Mouse (Mus musculus) forebrain, embryonic 15.5 days (tissue): ENCODE results near the gene C330007P06Rik. TPM values are rescaled to one million over a fixed set of nuclear protein-coding genes. Genes with fewer than 3 reads are reported as not detected.

Source experiments
- ATAC-seq: fragments of 200-750 bp; cut with Nextera tagmentation; replicated peaks from 2 replicates; pipeline ENCODE4 v1.8.0; 2017; ENCODE audit warnings: mild to moderate bottlenecking, moderate TSS enrichment, moderate library complexity
- H3K27ac ChIP-seq: fragments of 300-500 bp; sonication (generic); replicated peaks from 2 replicates; pipeline ENCODE4 v1.5.1; 2015; ENCODE audit warnings: mild to moderate bottlenecking, inconsistent platforms
- H3K27me3 ChIP-seq: fragments of 300-500 bp; sonication (generic); 2 replicates; pipeline ENCODE4 v1.6.1; 2015; ENCODE audit warnings: inconsistent platforms
- H3K36me3 ChIP-seq: fragments of 300-500 bp; sonication (generic); 2 replicates; pipeline ENCODE4 v1.6.1; 2015; ENCODE audit warnings: mild to moderate bottlenecking, inconsistent platforms
- H3K4me1 ChIP-seq: fragments of 300-500 bp; sonication (generic); 2 replicates; pipeline ENCODE4 v1.6.1; 2015; ENCODE audit warnings: inconsistent platforms
- H3K4me2 ChIP-seq: fragments of 300-500 bp; sonication (generic); replicated peaks from 2 replicates; pipeline ENCODE4 v1.6.1; 2015; ENCODE audit warnings: mild to moderate bottlenecking, inconsistent platforms
- H3K4me3 ChIP-seq: fragments of 300-500 bp; sonication (generic); 2 replicates; pipeline ENCODE4 v1.5.1; 2015; ENCODE audit warnings: mild to moderate bottlenecking, inconsistent platforms
- H3K9ac ChIP-seq: fragments of 300-500 bp; sonication (generic); replicated peaks from 2 replicates; pipeline ENCODE4 v1.6.1; 2015; ENCODE audit warnings: mild to moderate bottlenecking, inconsistent platforms
- H3K9me3 ChIP-seq: fragments of 300-500 bp; sonication (generic); 2 replicates; pipeline ENCODE4 v1.6.1; 2016; ENCODE audit warnings: inconsistent platforms
- WGBS: fragments of 180-500 bp; shearing (Covaris S2); methylation state at CpG from one replicate; pipeline ENCODE4 v1.1.7; 2015; ENCODE audit warnings: mixed read lengths; 5-methylcytosine and 5-hydroxymethylcytosine counted together
- polyA plus RNA-seq: library from polyadenylated mRNA; unstranded; fragments of >200 nt; fragmentation: Nextera tagmentation; extraction: Ambion mirVana; gene quantifications from 2 replicates; pipeline ENCODE4 v1.2.1, GENCODE M21; 2015

The C330007P06Rik gene
- polyA plus RNA-seq, 1 experiment from 2014 or later = 24.7 TPM

DNA sequence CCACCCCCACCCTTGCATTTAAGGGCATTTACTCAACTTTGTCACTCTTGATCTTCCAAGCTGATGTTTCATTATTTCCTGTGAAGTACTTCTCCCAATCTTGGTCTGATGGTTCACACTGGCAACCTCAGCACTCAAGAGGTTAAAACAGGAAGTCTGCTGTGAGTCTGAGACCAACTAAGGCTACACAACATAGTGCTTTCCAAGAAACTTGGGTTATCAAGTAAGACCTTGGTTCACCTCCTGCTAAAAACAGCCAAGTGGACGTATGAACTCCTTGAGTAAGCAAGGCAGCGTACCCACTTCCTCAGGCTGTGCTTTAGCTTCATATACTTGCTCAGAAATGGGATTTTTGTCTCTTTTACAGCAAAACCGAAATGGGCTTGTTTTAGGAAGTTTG is 3.5 kb downstream of the C330007P06Rik start:
- H3K9me3 ChIP-seq = no peaks in the 10 kb centered on the region
- no peak overlapping the region for H3K4me3 ChIP-seq
- H3K4me1 ChIP-seq = peaks cover 2% of the 10 kb centered on the region
- no peak overlapping the region for H3K27ac ChIP-seq
- H3K27me3 ChIP-seq = no peaks in the 10 kb centered on the region
- 82% methylated on average over 3 of the region's 3 CpGs for WGBS
- H3K36me3 ChIP-seq = no peaks in the 10 kb centered on the region
- ATAC-seq = no peak
- no peak overlapping the region for H3K9ac ChIP-seq
- no peak overlapping the region for H3K4me2 ChIP-seq

DNA sequence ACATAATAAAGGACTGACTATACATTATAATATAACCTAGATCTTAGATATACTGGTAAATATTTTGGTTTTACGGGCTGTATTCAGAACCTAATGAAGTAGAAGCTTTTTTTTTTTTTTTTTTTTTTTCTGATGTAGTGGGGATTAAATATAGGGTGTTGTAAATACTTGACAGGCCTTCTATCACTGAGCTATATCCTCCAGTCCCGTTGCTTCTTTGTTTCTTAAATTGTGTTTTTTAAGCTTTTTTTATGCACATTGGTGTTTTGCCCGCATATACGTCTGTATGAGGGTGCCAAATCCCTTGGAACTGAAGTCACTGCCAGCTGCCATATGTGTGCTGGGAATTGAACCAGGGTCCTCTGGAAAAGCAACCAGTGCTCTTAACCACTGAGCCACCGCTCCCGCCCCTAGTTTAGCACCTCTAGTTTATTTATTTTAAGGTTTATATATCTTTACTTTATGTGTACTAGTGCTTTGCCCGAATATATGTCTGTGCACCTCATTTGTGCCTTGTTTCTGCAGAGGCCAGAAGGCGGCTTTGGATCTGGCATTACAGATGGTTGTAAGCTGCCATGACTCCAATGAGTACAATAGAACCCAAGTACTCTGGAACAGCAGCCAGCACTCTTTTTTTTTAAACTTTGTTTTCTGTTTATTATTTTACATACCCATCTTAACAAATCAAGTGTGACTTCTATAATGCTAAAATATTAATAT is 9.1 kb downstream of the C330007P06Rik start:
- Histone ChIP-seq H3K9me3 (no peaks in the 10 kb centered on the region), H3K36me3 (no peaks in the 10 kb centered on the region), H3K9ac (no peak overlapping the region), H3K4me3 (peak overlapping the region; percentile 46), H3K4me1 (peaks cover 13% of the 10 kb centered on the region), H3K4me2 (peak overlapping the region; percentile 33), H3K27ac (peak overlapping the region; percentile 71; the same call in 1 of the 2 replicates), H3K27me3 (no peaks in the 10 kb centered on the region)
- WGBS = 56% methylated on average over 8 of the region's 8 CpGs
- ATAC-seq = peak; percentile 51

DNA sequence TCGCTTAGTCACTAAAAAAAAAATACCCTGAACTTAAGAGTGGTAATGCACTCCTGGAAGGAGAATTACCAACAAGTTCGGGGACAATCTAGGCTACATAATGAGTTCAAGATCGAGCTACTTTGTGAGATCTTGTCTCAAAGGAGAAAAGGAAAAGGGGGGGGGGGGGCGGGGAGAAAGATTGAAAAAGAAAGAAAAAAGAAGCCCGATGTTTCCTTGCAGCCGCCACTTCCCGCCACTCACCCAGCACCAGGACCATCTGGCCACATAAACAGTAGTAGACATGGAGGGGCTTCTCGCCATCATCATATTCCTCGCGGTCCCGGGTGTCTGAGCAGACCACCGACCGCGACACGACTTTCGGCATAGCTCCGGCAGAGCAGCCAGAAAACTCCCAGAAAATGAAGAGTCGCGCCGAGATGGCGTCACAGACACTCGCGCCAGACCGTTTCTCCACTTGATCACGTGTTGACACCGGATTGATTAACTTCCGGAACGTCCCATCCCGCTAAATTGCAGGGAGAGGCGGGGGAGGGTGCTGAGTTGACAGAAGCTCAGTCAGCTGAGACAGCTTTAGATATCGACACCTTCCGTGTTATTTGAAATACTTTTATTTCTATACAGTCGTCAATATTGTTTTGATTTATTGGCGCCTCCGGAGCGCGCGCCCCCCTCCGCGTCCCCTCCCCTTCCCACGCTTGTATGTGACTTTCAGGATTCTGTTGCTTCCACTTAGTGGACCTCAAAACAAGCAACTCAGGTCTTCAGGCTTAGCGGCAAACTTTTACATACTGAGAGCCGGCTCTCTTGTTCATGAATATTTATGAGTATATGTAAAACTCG is 9.9 kb downstream of the C330007P06Rik start:
- H3K9me3 ChIP-seq = no peaks in the 10 kb centered on the region
- peak; percentile 94 for ATAC-seq
- H3K27me3 ChIP-seq = no peaks in the 10 kb centered on the region
- peak overlapping the region; percentile 46 for H3K4me3 ChIP-seq
- 20% methylated on average over 43 of the region's 44 CpGs for WGBS
- no peaks in the 10 kb centered on the region for H3K36me3 ChIP-seq
- H3K27ac ChIP-seq = peak overlapping the region; percentile 71
- peak overlapping the region; percentile 44 for H3K4me2 ChIP-seq
- peaks cover 13% of the 10 kb centered on the region for H3K4me1 ChIP-seq
- H3K9ac ChIP-seq = peak overlapping the region; percentile 43

DNA sequence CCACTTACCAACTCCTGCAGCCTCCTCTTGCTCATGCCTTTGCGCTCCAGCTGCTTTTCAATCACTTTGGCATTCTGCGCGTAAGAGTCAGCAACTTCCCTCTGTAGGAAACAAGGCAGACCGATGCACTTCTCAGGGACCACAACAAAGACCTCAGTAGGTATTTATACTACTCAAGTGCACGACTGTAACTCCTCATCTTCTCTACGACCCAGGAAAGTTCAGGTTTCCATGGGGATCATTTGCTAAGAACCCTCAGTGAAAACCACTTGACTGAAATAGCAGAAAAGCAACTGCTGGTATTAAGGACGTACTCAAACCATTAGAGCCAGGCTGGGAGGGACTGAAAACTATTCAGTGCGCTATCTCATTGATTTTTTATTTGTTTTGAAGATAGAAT is 21.3 kb downstream of the C330007P06Rik start:
- H3K27ac ChIP-seq = no peak overlapping the region
- no peaks in the 10 kb centered on the region for H3K4me1 ChIP-seq
- no peaks in the 10 kb centered on the region for H3K27me3 ChIP-seq
- H3K4me2 ChIP-seq = no peak overlapping the region
- no peak overlapping the region for H3K4me3 ChIP-seq
- H3K9me3 ChIP-seq = no peaks in the 10 kb centered on the region
- no peak overlapping the region for H3K9ac ChIP-seq
- WGBS = 80% methylated on average over 8 of the region's 8 CpGs
- peaks cover 3% of the 10 kb centered on the region; the same call in 1 of the 2 replicates for H3K36me3 ChIP-seq
- ATAC-seq = no peak

DNA sequence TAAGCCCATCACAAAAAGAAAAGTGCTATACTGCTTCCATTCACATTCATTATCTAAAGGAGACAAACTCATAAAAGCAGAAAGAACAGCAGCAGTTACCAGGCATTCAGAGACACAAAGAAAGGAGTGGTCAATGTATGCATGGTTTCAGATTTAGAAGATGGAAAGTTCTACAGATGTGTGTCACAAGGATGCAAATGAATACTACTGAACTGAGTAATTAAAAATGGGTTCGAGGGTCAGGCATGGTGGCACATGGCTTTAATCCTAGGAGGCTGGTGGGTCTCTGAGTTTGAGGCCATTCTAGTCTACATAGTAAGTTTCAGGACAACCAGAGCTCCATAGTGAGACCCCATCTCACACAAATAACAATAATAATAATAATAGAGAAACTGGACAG is 26.8 kb downstream of the C330007P06Rik start:
- Histone ChIP-seq H3K4me3 (no peak overlapping the region), H3K27ac (no peak overlapping the region), H3K4me2 (no peak overlapping the region), H3K9me3 (no peaks in the 10 kb centered on the region), H3K36me3 (peaks cover under 1% of the 10 kb centered on the region; the same call in 1 of the 2 replicates), H3K4me1 (no peaks in the 10 kb centered on the region), H3K9ac (no peak overlapping the region), H3K27me3 (no peaks in the 10 kb centered on the region)
- 75% methylated on average over 1 of the region's 1 CpGs for WGBS
- ATAC-seq = no peak

DNA sequence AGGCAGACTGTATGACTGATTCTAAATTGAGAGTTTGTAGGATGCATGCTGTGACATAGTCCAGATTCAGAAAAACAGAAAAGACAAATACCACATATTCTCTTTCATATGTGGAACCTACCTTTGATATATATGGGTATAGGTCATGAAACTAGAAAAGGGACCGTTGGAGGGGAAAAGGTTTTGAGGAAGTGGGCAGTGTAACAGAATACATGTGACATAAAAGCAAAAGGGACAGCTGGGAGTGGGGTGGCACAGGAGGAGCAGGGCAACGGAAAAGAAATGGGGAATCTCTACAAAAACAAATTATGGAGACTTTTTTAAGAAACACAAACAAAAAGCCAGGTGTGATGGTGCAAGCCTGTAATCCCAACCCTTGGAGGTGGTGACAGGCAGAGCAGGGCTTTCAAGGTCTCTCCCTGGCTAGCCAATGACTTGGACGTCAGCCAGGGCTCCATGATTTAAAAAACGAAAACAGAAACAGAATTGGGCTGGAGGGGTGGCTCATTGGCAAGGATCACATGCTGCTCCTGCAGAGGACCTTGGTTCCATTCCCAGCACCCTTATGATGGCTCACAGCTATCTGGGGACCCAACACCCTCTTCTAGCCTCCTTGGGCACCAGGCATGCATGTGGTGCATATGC is 30.4 kb downstream of the C330007P06Rik start:
- 65% methylated on average over 4 of the region's 4 CpGs for WGBS

DNA sequence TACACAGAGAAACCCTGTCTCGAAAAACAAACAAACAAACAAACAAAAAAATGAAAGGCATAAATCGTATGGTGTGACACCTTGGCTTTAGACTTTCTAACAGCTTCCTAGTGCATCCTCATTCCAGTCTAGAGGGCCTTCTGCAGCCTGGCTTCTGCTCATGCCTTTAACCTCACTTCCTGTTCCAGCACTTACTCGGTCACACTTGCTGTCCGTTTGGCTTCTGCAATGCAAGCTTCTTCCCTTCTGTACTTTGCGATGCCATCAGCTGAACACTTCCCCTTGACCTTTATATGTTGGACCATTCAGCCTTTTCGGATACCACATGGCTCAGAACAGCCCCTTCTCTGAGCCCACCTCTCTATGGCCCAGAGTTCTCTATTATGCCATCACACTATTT is 32.2 kb downstream of the C330007P06Rik start:
- Histone ChIP-seq H3K4me3 (no peak overlapping the region), H3K36me3 (no peaks in the 10 kb centered on the region), H3K4me2 (no peak overlapping the region), H3K4me1 (no peaks in the 10 kb centered on the region), H3K27ac (no peak overlapping the region), H3K27me3 (no peaks in the 10 kb centered on the region), H3K9ac (no peak overlapping the region), H3K9me3 (no peaks in the 10 kb centered on the region)
- ATAC-seq = no peak
- 89% methylated on average over 6 of the region's 6 CpGs for WGBS

More for the DNA sequence above, 30.4 kb downstream of the C330007P06Rik start:
- no peaks in the 10 kb centered on the region for H3K36me3 ChIP-seq
- ATAC-seq = no peak
- no peak overlapping the region for H3K9ac ChIP-seq
- H3K27me3 ChIP-seq = no peaks in the 10 kb centered on the region
- no peak overlapping the region for H3K4me3 ChIP-seq
- H3K9me3 ChIP-seq = no peaks in the 10 kb centered on the region
- H3K4me2 ChIP-seq = no peak overlapping the region
- no peaks in the 10 kb centered on the region for H3K4me1 ChIP-seq
- H3K27ac ChIP-seq = no peak overlapping the region

DNA sequence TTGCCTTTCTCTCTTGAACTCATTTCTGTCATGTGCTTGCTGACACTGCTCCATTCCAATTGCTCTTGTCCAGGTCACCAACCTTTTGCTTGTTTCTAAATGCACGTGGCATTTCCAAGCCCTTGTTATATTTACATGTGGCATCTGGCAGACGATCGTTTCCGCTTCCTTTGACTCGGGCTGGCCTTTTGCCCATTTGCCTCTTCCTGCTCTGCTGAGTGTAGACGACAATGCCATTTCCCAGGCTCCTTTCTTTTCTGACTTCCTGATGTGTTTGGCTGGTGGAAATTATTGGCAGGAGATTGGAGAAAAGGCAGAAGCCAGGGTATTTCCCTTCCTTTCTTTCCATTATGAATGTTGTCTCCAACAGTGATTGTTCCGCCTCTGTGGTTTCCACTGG is 34.5 kb downstream of the C330007P06Rik start:
- no peak for ATAC-seq
- no peak overlapping the region for H3K4me3 ChIP-seq
- H3K4me2 ChIP-seq = no peak overlapping the region
- 63% methylated on average over 7 of the region's 7 CpGs for WGBS
- no peaks in the 10 kb centered on the region for H3K27me3 ChIP-seq
- H3K9me3 ChIP-seq = no peaks in the 10 kb centered on the region
- no peak overlapping the region for H3K27ac ChIP-seq
- no peaks in the 10 kb centered on the region for H3K36me3 ChIP-seq
- no peaks in the 10 kb centered on the region for H3K4me1 ChIP-seq
- no peak overlapping the region for H3K9ac ChIP-seq

DNA sequence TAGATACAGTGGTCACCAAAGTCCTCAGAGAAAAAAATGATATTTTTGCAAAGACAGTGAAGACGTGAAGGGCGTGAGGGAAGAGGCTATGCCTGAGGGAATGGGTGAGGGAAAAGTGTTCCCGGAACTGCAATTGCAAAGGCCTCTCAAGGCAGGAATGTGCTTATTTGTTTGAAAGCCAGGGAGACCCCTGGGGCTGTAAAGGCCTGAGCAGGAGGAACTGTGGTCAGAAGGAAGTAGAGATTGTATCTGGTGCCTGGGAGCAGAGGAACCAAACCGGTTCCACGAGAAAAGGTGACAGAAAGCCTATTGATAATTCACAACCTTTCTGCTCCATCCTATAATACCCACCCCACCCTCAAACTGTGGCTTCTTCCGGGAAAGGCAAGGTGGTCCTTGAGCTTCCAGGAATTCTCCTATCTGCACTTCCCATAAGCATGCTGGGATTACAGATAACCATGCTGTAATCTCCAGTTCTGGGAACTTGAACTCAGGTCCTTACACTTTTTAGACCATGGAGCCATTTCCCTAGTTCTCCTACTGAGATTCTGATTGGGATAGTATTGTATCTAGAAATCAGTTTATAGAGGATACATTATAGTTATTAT is 36.7 kb downstream of the C330007P06Rik start:
- WGBS = 78% methylated on average over 6 of the region's 6 CpGs
- Histone ChIP-seq H3K9ac (no peak overlapping the region), H3K27ac (no peak overlapping the region), H3K4me1 (no peaks in the 10 kb centered on the region), H3K4me2 (no peak overlapping the region), H3K9me3 (no peaks in the 10 kb centered on the region), H3K27me3 (no peaks in the 10 kb centered on the region), H3K4me3 (no peak overlapping the region), H3K36me3 (no peaks in the 10 kb centered on the region)
- ATAC-seq = no peak

DNA sequence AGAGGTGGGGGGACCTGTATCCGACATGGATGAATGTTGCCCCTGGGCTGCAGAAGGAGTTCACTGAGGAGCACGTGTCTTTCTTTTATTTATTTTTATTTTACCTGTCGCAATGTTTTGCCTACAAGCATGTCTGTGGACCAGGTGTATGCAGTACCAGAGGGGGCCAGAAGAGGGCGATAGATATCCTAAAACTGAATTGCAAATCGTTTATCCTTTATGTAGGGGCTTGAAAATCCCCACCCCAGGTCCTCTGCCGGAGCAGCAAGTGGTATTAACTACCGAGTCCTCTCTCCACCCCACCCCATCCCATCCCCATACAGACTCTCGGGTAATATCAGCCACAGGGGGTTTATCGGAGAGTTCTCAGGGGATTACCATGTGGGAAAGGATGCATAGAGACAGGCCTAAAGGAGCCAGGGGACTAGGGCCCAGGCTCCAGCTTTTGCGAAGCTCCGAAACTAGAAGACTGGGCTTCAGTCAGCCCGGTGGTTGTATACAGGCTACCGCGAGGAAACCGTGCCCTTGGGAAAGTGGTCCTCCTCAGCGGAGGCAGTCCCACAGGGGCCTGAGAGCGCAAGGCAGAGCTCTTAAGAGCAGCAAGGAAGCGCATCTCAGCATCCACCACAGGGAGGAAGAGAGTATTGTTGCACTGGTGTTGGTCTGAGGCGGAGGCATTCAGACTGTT is 40.4 kb downstream of the C330007P06Rik start:
- no peaks in the 10 kb centered on the region for H3K9me3 ChIP-seq
- H3K27ac ChIP-seq = peak overlapping the region; percentile 49
- H3K36me3 ChIP-seq = no peaks in the 10 kb centered on the region
- whole genome bisulfite sequencing = 29% methylated on average over 19 of the region's 19 CpGs
- peak; percentile 73 for ATAC-seq
- no peaks in the 10 kb centered on the region for H3K27me3 ChIP-seq
- no peaks in the 10 kb centered on the region for H3K4me1 ChIP-seq
- H3K4me3 ChIP-seq = peak overlapping the region; percentile 25
- H3K9ac ChIP-seq = peak overlapping the region; percentile 33
- H3K4me2 ChIP-seq = peak overlapping the region; percentile 31

DNA sequence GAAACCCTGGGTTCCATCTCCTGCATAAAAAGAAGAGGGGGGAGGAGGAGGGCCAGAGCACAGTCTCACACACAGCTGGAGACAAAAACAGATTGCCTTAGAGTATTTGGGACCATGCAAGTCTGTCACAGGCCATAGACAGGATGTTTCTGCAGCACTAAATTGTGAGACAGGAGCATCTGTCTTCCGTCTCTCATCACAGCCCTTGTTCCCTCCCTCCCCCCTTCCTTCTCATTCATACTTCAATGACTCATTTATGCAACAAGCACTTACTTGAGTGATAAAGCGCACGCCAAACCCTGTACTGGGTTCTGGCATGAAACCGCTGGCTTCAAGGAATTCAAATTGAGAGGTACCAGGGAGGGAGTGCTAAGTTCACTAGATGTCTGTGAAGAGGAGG is 42.3 kb downstream of the C330007P06Rik start:
- no peaks in the 10 kb centered on the region for H3K4me1 ChIP-seq
- ATAC-seq = no peak

More for the DNA sequence above, 42.3 kb downstream of the C330007P06Rik start:
- Histone ChIP-seq H3K9ac (no peak overlapping the region), H3K27me3 (no peaks in the 10 kb centered on the region), H3K4me3 (no peak overlapping the region), H3K36me3 (no peaks in the 10 kb centered on the region), H3K27ac (no peak overlapping the region), H3K9me3 (no peaks in the 10 kb centered on the region), H3K4me2 (no peak overlapping the region)
- 66% methylated on average over 4 of the region's 4 CpGs for whole genome bisulfite sequencing
